Mouse (Mus musculus): ENCODE measurements around the gene Zfp973.
"Not testable (repeated sequence)": the region's sequence is repeated elsewhere in the genome, so short reads cannot be mapped to it uniquely, and the experiment has no call there.

Zfp973 gene

GRCm38 (mm10) chr2:176670222-176670621 lies at the start of gene Zfp973:
TSS of gene Zfp973 (plus strand) at chr2:176670522.
- DNase-seq (ENCODE audit: low read depth, low spot score): not testable (repeated sequence)

DNA sequence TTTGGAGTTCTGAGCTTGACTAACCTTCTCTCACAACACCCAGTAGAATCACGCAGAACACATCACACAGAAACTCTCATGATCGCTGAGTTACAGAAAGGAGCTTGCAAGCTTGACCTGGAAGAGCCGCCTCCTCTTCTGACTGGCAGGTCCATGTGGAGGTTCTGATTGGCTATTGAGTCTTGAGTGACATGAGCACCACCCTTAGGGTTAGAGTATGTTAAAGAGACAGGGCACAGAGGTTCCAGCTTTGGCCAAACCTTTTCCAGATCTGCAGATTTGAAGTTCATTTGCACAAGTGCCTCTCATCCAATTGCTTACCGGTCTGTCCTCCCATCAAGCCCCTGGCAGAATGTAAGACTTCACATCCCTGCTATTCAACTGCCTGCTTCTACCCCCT lies 34.1 kb upstream of the Zfp973 start, which contains the start of gene Gm14308:
Gene Gm14308, minus strand, starts transcription at position 101 of the 400 bp plus-strand sequence.
- DNase-seq (ENCODE audit: low read depth, low spot score): not testable (repeated sequence)

DNA sequence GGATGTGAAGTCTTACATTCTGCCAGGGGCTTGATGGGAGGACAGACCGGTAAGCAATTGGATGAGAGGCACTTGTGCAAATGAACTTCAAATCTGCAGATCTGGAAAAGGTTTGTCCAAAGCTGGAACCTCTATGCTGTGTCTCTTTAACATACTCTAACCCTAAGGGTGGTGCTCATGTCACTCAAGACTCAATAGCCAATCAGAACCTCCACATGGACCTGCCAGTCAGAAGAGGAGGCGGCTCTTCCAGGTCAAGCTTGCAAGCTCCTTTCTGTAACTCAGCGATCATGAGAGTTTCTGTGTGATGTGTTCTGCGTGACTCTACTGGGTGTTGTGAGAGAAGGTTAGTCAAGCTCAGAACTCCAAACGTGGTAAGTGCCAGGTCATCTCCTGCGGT lies 37.7 kb downstream of the Zfp973 start, which contains the start of gene Gm14305:
Gene Gm14305, plus strand, starts transcription at position 278 of the 400 bp plus-strand sequence.
- DNase-seq (ENCODE audit: low read depth, low spot score): not testable (repeated sequence)
